Mouse (Mus musculus) ES-Bruce4 (cell line): ENCODE data around the gene Aida. TPM values are rescaled to one million over a fixed set of nuclear protein-coding genes. Genes with fewer than 3 reads are reported as not detected.
"Not testable (repeated sequence)": the region's sequence is repeated elsewhere in the genome, so short reads cannot be mapped to it uniquely, and the experiment has no call there.

Source experiments
- H3K27ac ChIP-seq: 2 replicates; pipeline ENCODE4 v1.5.1; 2012; ENCODE audit warnings: low read length, inconsistent platforms; ENCODE audit not compliant: insufficient read depth
- H3K27me3 ChIP-seq: 2 replicates; pipeline ENCODE4 v1.6.1; 2012; ENCODE audit warnings: mild to moderate bottlenecking, low read length, inconsistent platforms; ENCODE audit not compliant: control insufficient read depth, poor library complexity, insufficient read depth, severe bottlenecking
- H3K36me3 ChIP-seq: 2 replicates; pipeline ENCODE4 v1.6.1; 2012; ENCODE audit warnings: inconsistent platforms, mild to moderate bottlenecking, low read length, moderate library complexity; ENCODE audit not compliant: control insufficient read depth, poor library complexity, insufficient read depth, severe bottlenecking
- H3K4me1 ChIP-seq: one replicate; pipeline ENCODE4 v1.8.1; 2011; ENCODE audit warnings: low read length; ENCODE audit not compliant: control insufficient read depth, insufficient read depth
- H3K4me3 ChIP-seq: 2 replicates; pipeline ENCODE4 v1.5.1; 2011; ENCODE audit warnings: low read depth, mild to moderate bottlenecking, low read length
- H3K9ac ChIP-seq: 2 replicates; pipeline ENCODE4 v1.6.1; 2012; ENCODE audit warnings: low read depth, mild to moderate bottlenecking, inconsistent platforms; ENCODE audit not compliant: poor library complexity, severe bottlenecking
- H3K9me3 ChIP-seq: replicated peaks from 2 replicates; pipeline ENCODE4 v1.6.1; 2012; ENCODE audit warnings: mild to moderate bottlenecking, low read length, inconsistent platforms; ENCODE audit not compliant: control insufficient read depth, poor library complexity, insufficient read depth, severe bottlenecking
- CTCF ChIP-seq: IDR thresholded peaks from one replicate; pipeline ENCODE4 v1.8.1; 2011; ENCODE audit warnings: low read depth, low read length
- EP300 ChIP-seq: IDR thresholded peaks from 2 replicates; pipeline ENCODE4 v1.6.1; 2011; ENCODE audit warnings: low read depth, low read length; ENCODE audit not compliant: insufficient read depth
- POLR2A ChIP-seq: IDR thresholded peaks from one replicate; pipeline ENCODE4 v1.8.1; 2011; ENCODE audit warnings: low read length; ENCODE audit not compliant: insufficient read depth
- polyA plus RNA-seq: library from polyadenylated mRNA; stranded (reverse); fragments of >200 nt; gene quantifications from 2 replicates; pipeline ENCODE4 v1.2.4, GENCODE M21; 2011; ENCODE audit warnings: low read depth; ENCODE audit not compliant: missing spikeins, insufficient read depth, insufficient read length

Gene Aida
- polyA plus RNA-seq, 1 experiment = 74.6 TPM

DNA sequence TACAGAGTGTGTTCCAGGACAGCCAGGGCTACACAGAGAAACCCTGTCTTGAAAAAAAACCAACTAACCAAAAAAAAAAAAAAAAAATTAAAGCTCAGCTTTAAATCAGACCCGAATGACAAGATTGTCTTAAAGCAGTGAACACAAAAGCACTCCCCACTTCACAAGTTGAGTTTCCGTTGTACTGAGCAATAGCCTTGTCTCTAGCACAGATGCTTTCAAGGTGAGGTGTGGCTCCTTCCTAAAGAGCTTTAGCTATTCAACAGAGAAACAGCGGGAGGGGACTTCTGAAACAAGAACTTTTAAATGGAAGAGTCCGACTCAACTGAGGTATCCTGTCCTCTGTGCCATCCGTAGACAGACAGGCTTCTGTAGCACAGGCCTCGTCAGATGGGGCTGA is 28.0 kb downstream of the Aida start:
- Histone ChIP-seq H3K27me3 (no peaks in the 10 kb centered on the region), H3K9ac (no peak overlapping the region), H3K4me1 (no peaks in the 10 kb centered on the region), H3K36me3 (peaks cover 16% of the 10 kb centered on the region), H3K4me3 (no peak overlapping the region), H3K9me3 (no peaks in the 10 kb centered on the region), H3K27ac (no peak overlapping the region)
- no peak for TF ChIP-seq CTCF
- no peak for TF ChIP-seq POLR2A
- TF ChIP-seq EP300 = no peak

- Histone ChIP-seq H3K9ac (no peak overlapping the region), H3K9me3 (no peaks in the 10 kb centered on the region), H3K4me3 (no peak overlapping the region), H3K4me1 (no peaks in the 10 kb centered on the region), H3K27me3 (no peaks in the 10 kb centered on the region), H3K27ac (no peak overlapping the region), H3K36me3 (peaks cover 23% of the 10 kb centered on the region)
- TF ChIP-seq CTCF (no peak), POLR2A (no peak), EP300 (no peak)
These were observed 30.8 kb downstream of the Aida start for GRCm38 (mm10) chr1:183327171-183327570.

DNA sequence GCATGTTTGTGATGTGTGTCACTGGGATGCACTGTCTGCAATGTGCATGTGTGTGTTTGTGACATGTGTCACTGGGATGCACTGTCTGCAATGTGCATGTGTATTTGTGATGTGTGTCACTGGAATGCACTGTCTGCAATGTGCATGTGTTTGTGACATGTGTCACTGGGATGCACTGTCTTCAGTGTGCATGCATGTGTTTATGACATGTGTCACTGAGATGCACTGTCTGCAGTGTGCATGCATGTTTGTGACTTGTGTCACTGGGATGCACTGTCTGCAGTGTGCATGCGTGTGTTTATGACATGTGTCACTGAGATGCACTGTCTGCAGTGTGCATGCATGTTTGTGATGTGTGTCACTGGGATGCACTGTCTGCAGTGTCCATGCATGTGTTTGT is 46.5 kb downstream of the Aida start:
- H3K36me3 ChIP-seq, H3K9me3 ChIP-seq, H3K27me3 ChIP-seq, H3K4me1 ChIP-seq, H3K9ac ChIP-seq, H3K27ac ChIP-seq, H3K4me3 ChIP-seq: not testable (repeated sequence)

GRCm38 (mm10) chr1:183344886-183345816 is 48.8 kb downstream of the Aida start:
- Histone ChIP-seq H3K4me1 (no peaks in the 10 kb centered on the region), H3K4me3 (peak overlapping the region; percentile 98), H3K27me3 (no peaks in the 10 kb centered on the region), H3K27ac (no peak overlapping the region), H3K36me3 (no peaks in the 10 kb centered on the region; the same call in 1 of the 2 replicates), H3K9ac (peak overlapping the region; percentile 62), H3K9me3 (no peaks in the 10 kb centered on the region)
- TF ChIP-seq CTCF = no peak
- TF ChIP-seq EP300 = no peak
- TF ChIP-seq POLR2A = no peak

GRCm38 (mm10) chr1:183345817-183346195 is 49.4 kb downstream of the Aida start:
- Histone ChIP-seq H3K9me3 (no peaks in the 10 kb centered on the region), H3K27me3 (no peaks in the 10 kb centered on the region), H3K4me1 (no peaks in the 10 kb centered on the region), H3K4me3 (peak overlapping the region; percentile 98), H3K36me3 (peaks cover 3% of the 10 kb centered on the region; the same call in 1 of the 2 replicates), H3K27ac (no peak overlapping the region), H3K9ac (peak overlapping the region; percentile 62)
- TF ChIP-seq POLR2A (no peak), EP300 (no peak), CTCF (no peak)

- Histone ChIP-seq H3K9me3 (no peaks in the 10 kb centered on the region), H3K27ac (no peak overlapping the region), H3K4me1 (no peaks in the 10 kb centered on the region), H3K9ac (no peak overlapping the region), H3K36me3 (peaks cover 11% of the 10 kb centered on the region; the same call in 1 of the 2 replicates), H3K4me3 (no peak overlapping the region), H3K27me3 (no peaks in the 10 kb centered on the region)
- TF ChIP-seq CTCF = peak; percentile 18
- no peak for TF ChIP-seq EP300
These were observed 53.5 kb downstream of the Aida start for GRCm38 (mm10) chr1:183349840-183350239.
